Mouse (Mus musculus): ENCODE data around the gene Rab1a.

- TF ChIP-seq CTCF (IDR thresholded peaks at IDR 0.05; ENCODE audit: low read depth) (no peak), EP300 (IDR thresholded peaks at IDR 0.05; ENCODE audit: low read depth) (no peak)
These were observed 10.6 kb downstream of the Rab1a start for GRCm38 (mm10) chr11:20211838-20212237.
